Mouse (Mus musculus): Measurements from ENCODE around the gene Gjd3.
"Not testable (repeated sequence)": the region's sequence is repeated elsewhere in the genome, so short reads cannot be mapped to it uniquely, and the experiment has no call there.

DNA sequence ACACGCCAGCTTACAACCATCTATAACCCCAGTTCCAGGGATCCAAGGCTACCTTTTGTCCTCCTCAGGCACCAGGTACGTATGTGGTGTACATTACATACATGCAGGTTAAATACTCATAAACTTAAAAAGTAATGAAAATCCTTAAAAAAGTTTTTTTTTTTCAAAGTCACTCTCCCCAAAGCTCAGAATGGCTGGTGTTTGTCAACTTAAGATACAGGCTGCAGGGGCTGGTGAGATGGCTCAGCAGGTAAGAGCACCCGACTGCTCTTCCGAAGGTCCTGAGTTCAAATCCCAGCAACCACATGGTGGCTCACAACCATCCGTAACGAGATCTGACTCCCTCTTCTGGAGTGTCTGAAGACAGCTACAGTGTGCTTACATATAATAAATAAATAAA, 5.4 kb upstream of the Gjd3 start:
- TF ChIP-seq CTCF (IDR thresholded peaks at IDR 0.05; ENCODE audit: low read depth, low read length); POLR2A (IDR thresholded peaks at IDR 0.05; ENCODE audit: insufficient read depth, low read length): not testable (repeated sequence)
